Mouse (Mus musculus): Measurements from ENCODE around the gene Dock6.
A peak's percentile ranks its signal among the peaks of the same experiment; 100 is the strongest.
"Not testable (repeated sequence)": the region's sequence is repeated elsewhere in the genome, so short reads cannot be mapped to it uniquely, and the experiment has no call there.

The Dock6 gene

DNA sequence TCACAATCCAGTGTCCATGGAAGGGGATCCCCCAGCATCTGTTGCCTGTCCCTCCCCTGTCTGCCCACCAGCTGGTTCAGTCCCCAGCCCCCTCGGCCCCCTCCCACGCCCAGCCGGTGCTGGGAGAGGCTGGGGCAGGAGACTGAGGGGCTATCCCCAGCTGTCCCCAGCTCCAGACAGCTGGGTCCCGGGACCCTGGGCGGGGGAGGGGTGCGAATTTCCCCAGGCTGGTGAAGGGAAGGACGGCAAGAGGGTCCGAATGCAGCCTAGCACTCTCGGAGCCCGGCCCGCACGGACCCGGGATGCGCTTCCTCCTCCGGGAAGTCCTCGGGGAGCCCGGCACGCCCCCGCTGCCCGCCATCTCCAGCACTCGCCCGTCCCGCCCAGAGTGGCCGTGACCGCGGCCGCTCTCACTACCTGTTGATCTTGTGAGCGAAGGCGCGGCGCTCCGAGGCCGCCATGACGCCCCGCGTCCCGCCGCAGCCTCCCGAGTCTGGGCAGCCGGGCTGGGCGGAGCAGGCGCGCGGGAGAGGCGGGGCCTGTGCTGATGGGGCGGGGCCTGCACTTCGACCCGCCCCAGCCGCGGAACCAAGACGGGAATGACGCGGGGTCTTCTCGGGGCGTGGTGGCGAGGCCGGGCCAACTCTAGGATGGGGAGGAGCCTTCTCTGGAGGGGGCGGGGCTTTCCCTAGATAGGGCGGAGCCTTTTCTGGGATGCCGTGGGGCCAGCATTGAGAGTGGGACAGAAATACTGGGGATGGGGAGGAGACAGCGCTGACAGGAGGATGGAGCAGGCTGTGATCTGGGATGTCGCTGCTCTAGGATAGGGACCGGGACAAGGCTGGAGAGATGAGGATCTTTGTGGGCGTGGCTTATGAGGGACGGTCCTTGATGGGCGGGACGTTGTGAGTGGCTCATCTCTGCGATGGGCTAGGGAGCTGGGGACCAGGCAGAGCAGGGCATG is at the start of gene Dock6:
Gene Dock6 (minus strand): TSS at position 508 of the 964 bp plus-strand sequence.
- DNase-seq (ENCODE audit: low spot score in 2 of 2) = peak; percentile 61 to 76

- peak in 1 of 2 experiments; percentile 28 for DNase-seq (ENCODE audit: low spot score in 2 of 2)
These were observed 48.9 kb upstream of the Dock6 start for GRCm38 (mm10) chr9:21901223-21901820.

DNA sequence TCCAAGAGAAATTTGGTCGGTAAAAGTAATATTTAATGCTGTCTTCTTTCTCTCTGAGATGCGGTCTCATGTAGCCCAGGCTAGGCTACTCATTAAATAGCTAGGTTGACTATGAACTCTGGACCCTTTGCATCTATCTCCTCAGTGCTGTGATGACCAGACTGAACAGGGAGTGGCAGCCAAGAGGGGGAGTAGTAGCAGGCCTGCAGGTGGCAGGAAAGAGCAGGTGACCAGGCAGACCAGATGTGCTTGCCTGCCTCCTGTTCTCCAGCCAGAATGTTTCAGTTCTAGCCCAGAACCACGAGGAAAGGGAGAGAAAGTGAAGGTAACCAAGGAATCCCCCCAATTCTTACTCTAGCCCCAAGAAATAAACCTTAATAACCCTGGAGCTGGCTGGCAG is 36.8 kb upstream of the Dock6 start:
- DNase-seq (ENCODE audit: low spot score in 2 of 2) = no peak

DNA sequence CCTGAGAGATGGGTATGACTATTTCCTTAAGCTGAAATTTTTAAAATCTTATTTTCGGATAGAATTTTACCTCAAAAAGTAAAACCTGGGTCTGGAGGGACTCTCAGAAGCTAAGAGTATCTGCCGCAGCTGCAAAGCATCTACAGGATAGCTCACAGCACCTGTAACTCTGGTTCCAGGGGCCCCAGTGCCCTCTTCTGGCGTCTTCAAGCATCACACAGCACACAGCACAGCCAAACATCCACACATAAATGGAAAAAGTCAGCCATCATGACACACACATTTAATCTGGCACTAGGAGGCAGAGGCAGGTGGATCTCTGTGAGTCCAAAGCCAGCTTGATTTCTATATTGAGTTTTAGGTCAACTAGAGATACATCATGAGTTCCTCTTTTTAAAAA is 24.2 kb upstream of the Dock6 start:
- no peak for DNase-seq (ENCODE audit: low spot score in 2 of 2)

GRCm38 (mm10) chr9:21872204-21872603 is 19.8 kb upstream of the Dock6 start:
- DNase-seq (ENCODE audit: low spot score in 2 of 2) = no peak

DNA sequence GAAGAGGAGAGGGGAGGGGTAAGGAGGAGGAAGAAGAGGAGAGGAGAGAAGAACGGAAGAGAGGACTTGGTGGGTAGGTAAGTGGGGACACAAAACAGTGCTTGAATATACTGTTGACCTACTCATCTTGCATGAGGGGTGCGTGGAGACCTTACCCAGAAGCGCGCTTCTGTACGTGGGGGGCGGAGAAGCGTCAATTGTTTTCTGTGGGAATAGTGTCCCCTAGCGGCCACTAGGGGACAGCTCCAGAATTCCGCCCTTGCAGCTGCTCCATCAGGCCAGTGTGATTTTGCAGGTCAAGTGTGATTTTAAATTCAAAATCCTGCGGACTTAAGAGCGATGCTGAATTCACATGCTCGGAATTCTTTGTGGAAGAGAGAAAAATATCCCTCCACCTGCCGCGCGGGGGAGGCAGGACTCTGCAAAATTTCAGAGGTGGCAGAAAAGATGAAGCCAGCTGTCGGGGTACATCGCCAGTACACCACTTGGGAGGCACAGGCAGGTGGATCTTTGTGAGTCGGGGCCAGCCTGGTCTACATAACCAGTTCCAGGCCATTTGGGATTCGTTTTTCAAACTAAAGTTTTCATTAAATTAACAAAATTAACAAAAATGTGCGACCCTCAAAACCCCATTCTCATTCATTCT is 18.6 kb upstream of the Dock6 start:
- DNase-seq (ENCODE audit: low spot score in 2 of 2) = peak in 1 of 2 experiments; percentile 55

DNA sequence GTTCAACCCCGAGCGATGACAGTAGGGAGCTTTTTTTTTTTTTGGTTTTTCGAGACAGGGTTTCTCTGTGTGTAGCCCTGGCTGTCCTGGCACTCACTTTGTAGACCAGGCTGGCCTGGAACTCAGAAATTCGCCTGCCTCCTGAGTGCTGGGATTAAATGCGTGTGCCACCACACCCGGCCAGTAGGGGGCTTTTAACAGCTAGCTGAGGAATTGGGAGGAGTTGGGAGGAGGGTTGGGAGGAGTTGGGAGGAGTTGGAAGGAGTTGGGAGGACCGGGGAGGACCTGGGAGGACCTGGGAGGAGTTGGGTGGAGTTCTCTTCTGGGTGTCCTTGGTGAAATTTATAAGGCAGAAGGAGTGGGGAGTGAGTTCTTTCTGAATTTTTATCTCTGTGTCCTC is 16.9 kb upstream of the Dock6 start:
- peak in 1 of 2 experiments; percentile 42 for DNase-seq (ENCODE audit: low spot score in 2 of 2)

GRCm38 (mm10) chr9:21867726-21868125 is 15.3 kb upstream of the Dock6 start:
- DNase-seq (ENCODE audit: low spot score in 2 of 2) = no peak

DNA sequence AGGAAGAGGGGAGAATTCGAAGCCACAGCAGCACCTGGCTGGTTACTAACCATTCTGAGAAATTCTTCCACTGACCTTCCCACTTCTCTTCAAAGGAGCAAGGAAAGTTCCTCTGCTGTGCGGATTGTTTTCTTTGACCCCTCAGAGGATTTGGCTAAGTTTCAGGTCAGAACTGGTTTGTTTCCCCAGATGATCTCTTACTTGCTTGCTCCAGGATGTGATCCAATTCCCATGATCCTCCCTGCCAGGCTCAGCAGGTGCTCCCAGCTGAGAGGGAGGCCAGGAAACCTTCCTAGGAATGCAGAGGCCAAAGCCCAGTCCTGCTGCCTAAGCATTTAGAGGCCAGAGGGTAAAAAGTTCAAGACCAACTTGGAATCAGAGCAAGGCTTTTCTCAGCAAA is 14.2 kb upstream of the Dock6 start:
- no peak for DNase-seq (ENCODE audit: low spot score in 2 of 2)

DNA sequence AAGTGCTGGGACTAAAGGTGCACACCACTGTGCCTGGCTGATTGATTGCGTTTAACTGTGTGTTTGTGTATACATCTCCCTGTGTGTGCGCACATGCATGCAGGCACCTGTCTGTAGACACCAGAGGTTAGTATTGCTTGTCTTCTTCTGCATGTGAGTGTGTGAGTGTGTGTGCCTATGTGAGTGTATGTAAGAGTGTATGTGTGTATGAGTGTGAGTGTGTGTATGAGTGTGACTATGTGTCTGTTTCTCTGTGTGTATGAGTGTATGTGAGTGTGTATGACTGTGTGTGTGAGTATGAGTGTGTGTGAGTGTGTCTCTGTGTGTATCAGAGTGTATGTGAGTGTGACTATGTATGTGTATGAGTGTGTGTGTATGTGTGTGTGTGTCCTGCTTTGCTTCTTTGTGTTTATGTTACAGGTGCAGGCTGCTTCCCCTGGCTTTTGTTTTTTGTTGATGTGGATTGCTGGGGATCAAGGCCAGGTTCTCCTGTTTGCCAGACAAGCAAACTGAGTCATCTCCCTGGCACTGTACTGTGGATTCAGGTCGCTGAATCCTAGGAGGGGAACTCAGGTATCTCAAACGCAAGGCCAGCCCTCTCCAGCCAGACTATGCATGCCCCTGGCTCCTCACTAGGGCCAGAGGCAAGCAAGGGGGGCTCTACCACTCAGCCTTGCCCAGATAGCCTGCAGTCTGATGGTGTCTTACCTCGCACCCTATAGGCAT is 13.4 kb upstream of the Dock6 start:
- no peak for DNase-seq (ENCODE audit: low spot score in 2 of 2)

DNA sequence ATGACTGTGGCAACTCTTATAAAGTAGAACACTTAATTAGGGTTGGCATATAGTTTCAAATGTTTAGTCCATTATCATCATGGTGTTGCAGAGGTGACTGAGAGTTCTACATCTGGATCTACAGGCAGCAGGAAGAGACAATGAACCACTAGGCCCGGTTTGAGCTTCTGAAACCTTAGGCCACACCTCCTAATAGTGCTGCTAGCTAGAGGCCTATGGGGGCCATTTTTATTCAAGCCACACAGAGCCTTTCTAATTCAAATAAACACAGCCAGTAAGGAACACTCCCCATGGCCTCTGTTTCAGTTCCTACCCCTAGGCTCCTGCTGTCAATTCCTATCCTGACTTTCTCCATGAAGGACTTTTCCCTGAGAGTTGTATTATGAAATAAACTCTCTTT is 9.7 kb upstream of the Dock6 start:
- no peak for DNase-seq (ENCODE audit: low spot score in 2 of 2)

GRCm38 (mm10) chr9:21860349-21860748 is 7.9 kb upstream of the Dock6 start:
- DNase-seq (ENCODE audit: low spot score in 2 of 2) = not testable (repeated sequence)

- no peak for DNase-seq (ENCODE audit: low spot score in 2 of 2)
These were observed 7.2 kb upstream of the Dock6 start for GRCm38 (mm10) chr9:21859606-21860005.

DNA sequence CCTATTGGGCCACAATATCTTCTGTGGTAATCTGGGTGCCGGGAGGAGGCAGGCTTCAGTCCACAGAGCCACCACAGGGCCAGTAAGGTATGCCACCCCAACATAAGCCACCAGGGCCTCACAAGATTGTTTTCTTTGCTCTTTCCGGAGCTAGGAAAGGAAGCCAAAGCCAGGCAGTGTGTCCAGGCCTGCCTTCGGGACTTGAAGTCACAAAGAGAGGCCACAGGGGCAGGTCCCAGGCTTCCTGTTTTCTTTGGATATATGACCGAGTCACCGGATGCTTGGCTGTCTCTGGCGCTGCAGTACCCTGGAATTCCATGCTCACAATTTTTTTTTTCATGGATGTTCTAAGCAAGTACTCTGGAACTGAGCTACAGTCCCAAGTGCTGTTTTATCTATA is 5.6 kb upstream of the Dock6 start:
- DNase-seq (ENCODE audit: low spot score in 2 of 2) = no peak

DNA sequence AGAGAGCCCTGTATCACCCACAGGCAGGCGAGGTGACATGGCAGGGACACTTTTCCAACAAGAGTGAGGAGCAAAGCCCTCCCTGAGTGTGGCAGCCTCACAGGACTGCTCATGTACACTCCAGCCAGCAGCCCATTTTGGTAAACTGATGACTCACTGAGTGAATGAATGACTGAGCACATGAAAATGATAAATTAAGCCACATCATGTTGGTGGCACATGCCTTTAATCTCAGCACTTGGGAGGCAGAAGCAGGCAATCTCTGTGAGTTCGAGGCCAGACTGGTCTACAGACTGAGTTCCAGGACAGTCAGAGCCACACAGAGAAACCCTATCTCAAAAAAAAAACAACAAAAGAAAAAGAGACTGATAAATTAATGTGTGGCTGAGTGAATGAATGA is 5.1 kb upstream of the Dock6 start:
- DNase-seq (ENCODE audit: low spot score in 2 of 2) = no peak

- DNase-seq (ENCODE audit: low spot score in 2 of 2) = no peak
These were observed 2.5 kb upstream of the Dock6 start for GRCm38 (mm10) chr9:21854894-21855293.

DNA sequence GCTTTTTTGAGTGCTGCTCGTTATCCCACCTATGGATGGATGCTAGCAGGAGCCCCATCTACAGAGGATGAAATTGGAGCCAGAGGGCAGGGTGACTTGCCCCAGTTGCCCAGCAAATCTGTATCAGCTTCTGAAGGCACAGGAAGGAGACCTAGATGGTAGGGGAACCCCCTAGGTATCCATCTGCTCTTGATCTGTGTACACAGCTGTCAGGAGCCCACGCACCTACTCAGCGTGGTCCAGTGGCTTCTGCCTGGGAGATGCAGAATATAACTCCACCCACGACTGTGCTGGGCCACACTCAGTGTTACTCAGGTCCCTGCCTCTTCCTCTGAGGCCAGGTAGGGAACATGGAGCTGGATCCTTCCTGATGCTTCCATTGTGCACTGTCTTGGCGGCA is 1.5 kb upstream of the Dock6 start:
- DNase-seq (ENCODE audit: low spot score in 2 of 2) = no peak

GRCm38 (mm10) chr9:21851084-21851483 is 1.4 kb downstream of the Dock6 start:
- DNase-seq (ENCODE audit: low spot score in 2 of 2) = no peak

DNA sequence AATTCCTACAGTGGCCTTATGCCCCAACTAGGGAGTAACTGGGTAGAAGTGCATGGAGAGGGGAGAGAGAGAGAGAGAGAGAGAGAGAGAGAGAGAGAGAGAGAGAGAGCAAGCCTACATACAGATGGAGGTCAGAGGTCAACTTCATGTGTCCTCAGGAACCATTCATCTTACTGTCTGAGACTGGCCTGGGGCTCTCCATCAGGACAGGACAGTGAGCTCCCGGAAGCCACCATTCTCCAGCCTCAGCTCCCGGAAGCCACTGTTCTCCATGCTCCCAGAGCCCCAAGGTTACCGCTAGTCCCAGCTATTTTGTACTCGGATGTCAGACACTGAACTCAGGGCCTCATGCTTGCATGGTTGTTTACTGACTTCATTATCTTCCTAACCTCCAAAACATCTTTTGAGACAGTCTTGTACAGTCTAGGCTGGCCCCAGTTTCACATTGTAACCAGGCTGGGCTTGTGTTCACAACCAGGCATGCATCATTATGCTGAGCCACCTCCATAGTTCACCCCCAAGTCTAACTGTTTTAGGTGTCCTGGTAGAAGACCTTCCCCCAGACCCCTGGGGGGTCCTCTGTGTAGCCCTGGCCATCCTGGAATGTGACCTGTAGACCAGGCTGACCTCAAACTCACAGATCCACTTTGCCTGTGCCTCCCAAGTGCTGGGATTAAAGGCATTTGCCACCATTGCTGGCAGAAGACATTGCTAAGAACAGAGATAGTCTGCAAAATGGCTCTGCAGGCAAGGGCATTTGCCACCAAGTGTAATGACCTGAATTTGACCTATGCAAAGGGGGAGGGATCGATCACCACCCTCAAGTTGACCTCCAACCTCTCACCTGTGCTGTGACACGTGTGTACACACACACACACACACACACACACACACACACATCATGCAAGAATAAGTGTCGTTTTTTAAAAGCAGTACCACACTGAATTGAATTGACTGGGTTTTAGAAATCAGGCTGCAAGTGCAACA is 2.5 kb downstream of the Dock6 start:
- DNase-seq (ENCODE audit: low spot score in 2 of 2) = no peak

- DNase-seq (ENCODE audit: low spot score in 2 of 2) = no peak
These were observed 4.5 kb downstream of the Dock6 start for GRCm38 (mm10) chr9:21847926-21848325.

DNA sequence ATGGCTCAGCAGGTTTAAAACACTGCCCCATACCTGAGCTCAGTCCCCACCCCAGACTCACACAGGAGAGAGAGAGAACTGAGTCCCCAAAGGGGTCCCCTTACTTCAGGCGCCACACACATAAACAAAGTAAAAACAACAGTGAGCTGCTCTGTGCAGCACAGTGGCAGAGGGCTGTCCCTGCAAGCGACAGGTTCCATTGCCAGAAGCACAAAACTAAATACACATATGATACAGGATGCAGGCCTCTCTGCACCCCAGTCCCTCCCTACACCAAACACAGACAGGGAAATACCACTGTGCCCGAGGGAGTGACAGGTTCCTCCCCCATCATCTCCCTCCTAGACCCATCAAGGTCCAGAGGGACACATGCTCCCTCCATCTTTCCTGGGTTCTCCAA is 5.0 kb downstream of the Dock6 start:
- no peak for DNase-seq (ENCODE audit: low spot score in 2 of 2)

Measured in thymus, postnatal 10 days (tissue).